Mouse (Mus musculus) heart, postnatal 36 days (tissue): Measurements from ENCODE around the gene Cep55. TPM values are rescaled to one million over a fixed set of nuclear protein-coding genes. Genes with fewer than 3 reads are reported as not detected.

Experiments used
- DNase-seq, 2 experiments: peaks; one replicate each; pipeline ENCODE4 v3.0.0; 2021 to 2022
- intact Hi-C: fragments of 180-260 bp; cut with DNase I; formaldehyde crosslinking; loops from one replicate; pipeline ENCODE4 v1.15.1; 2025
- total RNA-seq, 2 experiments: library from RNA; stranded (reverse); gene quantifications; 2 replicates each; pipeline ENCODE4 v1.2.3; 2021

Cep55 gene
- total RNA-seq, 2 experiments from 2014 or later = 0.44 to 0.46 TPM

- DNase-seq = no peak
- intact Hi-C loops = loop anchor here (5.0 to 10.0 kb wide), 2 partner anchors 113 to 265 kb away; no protein-coding TSS in a partner anchor
These were observed 34.5 kb downstream of the Cep55 start for GRCm38 (mm10) chr19:38089358-38089757.

GRCm38 (mm10) chr19:38091512-38091985, 36.7 kb downstream of the Cep55 start:
- DNase-seq = no peak
- intact Hi-C loops = no loop called here

GRCm38 (mm10) chr19:38096231-38096630, 41.4 kb downstream of the Cep55 start:
- no peak for DNase-seq
- intact Hi-C loops = no loop called here

GRCm38 (mm10) chr19:38096858-38097758, 42.3 kb downstream of the Cep55 start, which contains the start of gene Ffar4:
TSS of gene Ffar4 (plus strand) at chr19:38097071.
- DNase-seq = no peak

DNA sequence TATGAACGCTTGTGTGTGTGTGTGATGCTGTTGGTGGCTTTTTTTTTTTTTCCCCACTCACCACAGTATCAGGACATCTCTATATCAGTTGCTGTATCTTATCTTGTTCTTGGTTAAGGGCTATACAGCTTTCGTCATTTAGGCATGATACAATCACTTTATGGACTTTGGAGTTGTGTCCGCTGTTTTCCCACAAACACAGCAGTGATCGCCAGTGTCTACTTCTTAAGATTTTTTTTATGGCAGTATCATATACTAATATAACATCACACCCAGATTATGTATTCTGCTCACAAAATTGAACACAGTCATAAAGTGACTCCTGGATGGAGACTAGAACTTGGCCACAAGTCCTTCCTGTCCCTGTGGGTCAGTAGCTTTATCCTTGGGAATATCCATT, 53.1 kb downstream of the Cep55 start:
- no peak for DNase-seq
- intact Hi-C loops = no loop called here

More at GRCm38 (mm10) chr19:38096858-38097758, 42.3 kb downstream of the Cep55 start, which contains the start of gene Ffar4:
- intact Hi-C loops = no loop called here

GRCm38 (mm10) chr19:38109506-38110242, 54.9 kb downstream of the Cep55 start:
- intact Hi-C loops = no loop called here
- no peak for DNase-seq

DNA sequence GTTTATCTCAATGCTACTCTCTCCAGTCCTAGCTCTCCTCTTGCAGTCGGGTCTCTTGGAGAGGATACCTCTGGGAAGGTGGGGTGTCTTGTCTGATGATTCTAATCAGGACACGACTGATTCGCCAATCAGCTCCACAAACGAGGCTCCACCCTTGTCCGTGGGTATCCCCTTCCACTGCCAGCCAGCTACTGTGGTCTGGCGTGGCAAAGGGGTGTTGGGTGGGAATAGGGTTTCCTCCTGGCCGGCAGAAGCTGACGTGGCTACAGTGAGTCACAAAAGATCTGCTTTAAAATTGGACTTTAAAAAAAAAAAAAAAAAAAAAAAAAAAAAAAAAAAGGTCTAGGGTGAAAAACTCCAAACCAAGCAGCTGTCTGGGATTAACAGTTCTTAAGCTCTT, 56.2 kb downstream of the Cep55 start:
- no peak for DNase-seq
- intact Hi-C loops = no loop called here

DNA sequence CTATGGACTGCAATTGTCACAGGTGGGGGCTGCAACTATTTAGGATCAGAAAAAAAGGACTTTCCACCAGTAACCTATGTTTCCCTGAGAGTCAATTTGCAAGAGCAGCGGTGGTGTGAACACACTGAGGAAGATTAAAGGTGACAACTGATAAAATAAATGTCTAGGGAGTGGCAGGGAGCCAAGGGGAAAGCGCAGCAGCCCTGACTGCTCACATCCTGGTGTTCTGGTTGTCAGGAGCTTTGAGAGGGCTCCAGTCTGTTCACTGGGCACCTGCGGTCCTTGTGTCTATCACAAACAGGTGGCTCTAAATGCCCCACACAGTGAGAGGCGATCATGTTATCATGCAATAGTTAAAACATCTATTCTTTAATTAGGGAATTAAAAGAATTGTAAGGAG, 57.8 kb downstream of the Cep55 start:
- no peak for DNase-seq
- intact Hi-C loops = no loop called here

- no peak for DNase-seq
- intact Hi-C loops = no loop called here
These were observed 60.2 kb downstream of the Cep55 start for GRCm38 (mm10) chr19:38114834-38115491.

DNA sequence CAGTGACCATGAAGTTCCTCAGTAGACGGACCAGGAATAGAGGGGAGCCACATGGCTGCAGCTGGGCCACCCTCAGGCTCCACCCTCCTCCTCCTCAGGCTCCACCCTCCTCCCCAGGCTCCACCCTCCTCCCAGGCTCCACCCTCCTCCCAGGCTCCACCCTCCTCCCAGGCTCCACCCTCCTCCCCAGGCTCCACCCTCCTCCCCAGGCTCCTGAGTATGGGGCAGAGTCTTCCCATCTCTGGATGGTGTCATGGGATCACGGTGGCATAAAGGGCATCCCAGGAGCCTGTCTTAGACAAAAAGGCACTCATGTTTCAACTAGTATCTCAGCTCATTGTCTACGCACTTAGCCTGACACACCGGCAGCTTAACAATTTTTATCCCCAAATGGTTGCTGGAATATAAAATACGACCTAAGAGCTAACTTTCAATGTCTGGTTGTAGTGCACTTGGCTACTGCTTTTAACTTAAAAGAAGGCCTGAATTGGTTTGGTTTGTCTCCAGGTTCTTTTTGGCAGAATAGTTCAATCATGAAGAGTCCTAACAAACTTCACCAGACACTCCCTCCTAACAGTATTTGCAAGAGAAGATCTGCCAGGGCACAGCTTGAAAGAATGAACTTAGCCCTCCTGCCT, 65.4 kb downstream of the Cep55 start:
- intact Hi-C loops = no loop called here

DNA sequence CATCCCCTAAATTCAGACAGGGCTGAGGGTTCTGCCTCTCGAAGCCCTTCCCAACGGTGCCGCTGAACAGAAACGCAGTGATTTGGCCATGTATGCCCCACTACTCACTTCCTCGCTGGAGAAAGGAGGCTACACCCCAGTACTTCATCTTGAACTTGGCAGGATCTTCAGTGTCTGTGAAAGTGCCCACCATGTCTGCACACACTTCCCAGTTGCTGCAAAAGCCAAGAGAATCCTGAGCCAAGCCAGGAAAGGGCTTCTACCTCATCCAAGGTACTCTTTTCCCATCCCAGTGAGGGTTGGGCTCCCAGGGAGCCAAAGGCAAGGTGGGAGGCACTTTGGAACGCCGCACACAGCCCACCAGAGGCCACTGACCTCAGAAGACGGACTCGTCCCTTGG, 69.1 kb downstream of the Cep55 start:
- no peak for DNase-seq
- intact Hi-C loops = no loop called here

More for the DNA sequence above, 65.4 kb downstream of the Cep55 start:
- no peak for DNase-seq

Other genes with a start within 250 kb of the Cep55 start
- 10 to 100 TPM; 10.3 to 10.8 TPM for gene Myof, start 11.4 kb upstream of the Cep55 start, total RNA-seq
- under 1 TPM in 1 of 2 experiments, not detected in 1; 0.22 TPM for gene Ffar4, start 42.1 kb downstream of the Cep55 start, total RNA-seq
- gene Rbp4, start 70.3 kb downstream of the Cep55 start, total RNA-seq = 1 to 10 TPM; 1.7 to 3.5 TPM
- gene Pde6c, start 77.8 kb downstream of the Cep55 start, total RNA-seq = not detected
- gene Fra10ac1, start 169.1 kb downstream of the Cep55 start, total RNA-seq = 10 to 100 TPM; 11.4 to 11.8 TPM
- gene Lgi1, start 209.5 kb downstream of the Cep55 start, total RNA-seq = 1 to 10 TPM; 2.9 to 7.3 TPM